Mouse (Mus musculus) fat pad, adult 2 months (tissue): ENCODE measurements around the gene Tat.

ENCODE experiments used
- DNase-seq: peaks from one replicate; pipeline ENCODE4 v3.0.0-alpha.2; 2011; ENCODE audit warnings: low read depth, low spot score; ENCODE audit errors: extremely low read depth

Gene Tat

GRCm38 (mm10) chr8:110039216-110039615 is 49.0 kb downstream of the Tat start:
- no peak for DNase-seq

GRCm38 (mm10) chr8:110039659-110040058 is 49.4 kb downstream of the Tat start, which contains the start of gene Chst4:
Chst4 (minus strand) TSS chr8:110039740.
- no peak for DNase-seq

- no peak for DNase-seq
Measured at GRCm38 (mm10) chr8:110040509-110040908, 50.3 kb downstream of the Tat start.
